Mouse (Mus musculus) embryonic fibroblast, embryonic 13.5 days (primary cell): ENCODE results near the gene Tfap2e.

Source experiments
- CTCF ChIP-seq: IDR thresholded peaks from 2 replicates; pipeline ENCODE4 v1.5.1; 2011; ENCODE audit warnings: mild to moderate bottlenecking, control low read depth, low read length, moderate library complexity, borderline replicate concordance; ENCODE audit not compliant: insufficient read depth
- POLR2A ChIP-seq: IDR thresholded peaks from 2 replicates; pipeline ENCODE4 v1.6.1; 2011; ENCODE audit warnings: low read depth, mild to moderate bottlenecking, control low read depth, low read length, moderate library complexity

GRCm38 (mm10) chr4:126734700-126735381 is 1.2 kb downstream of the Tfap2e start:
- TF ChIP-seq CTCF, result no peak
- no peak for TF ChIP-seq POLR2A
